Mouse (Mus musculus): ENCODE data around the gene Stambpl1. TPM values are rescaled to one million over a fixed set of nuclear protein-coding genes. Genes with fewer than 3 reads are reported as not detected.

Gene Stambpl1
- polyA plus RNA-seq, 1 experiment from 2014 or later, result 6.7 TPM

GRCm38 (mm10) chr19:34248558-34248957, 56.5 kb downstream of the Stambpl1 start:
- no peaks in the 10 kb centered on the region for H3K27me3 ChIP-seq (ENCODE audit: control insufficient read depth, insufficient read depth, low read length)
- H3K9ac ChIP-seq (replicated peaks; ENCODE audit: low read length), result no peak overlapping the region
- H3K4me3 ChIP-seq (ENCODE audit: low read depth, low read length), result no peak overlapping the region
- H3K27ac ChIP-seq (replicated peaks; ENCODE audit: low read depth, low read length), result no peak overlapping the region
- DNase-seq (ENCODE audit: low spot score), result no peak
- H3K9me3 ChIP-seq (replicated peaks; ENCODE audit: control insufficient read depth, low read length), result no peaks in the 10 kb centered on the region
- H3K4me1 ChIP-seq (ENCODE audit: control insufficient read depth, insufficient read depth, low read length), result no peaks in the 10 kb centered on the region
- 82% methylated on average over 5 of the region's 5 CpGs for WGBS
- no peaks in the 10 kb centered on the region for H3K36me3 ChIP-seq (replicated peaks; ENCODE audit: control insufficient read depth, insufficient read depth, low read depth, low read length)
- no peak overlapping the region for H3K4me2 ChIP-seq (ENCODE audit: low read depth, low read length)
- ATAC-seq (replicated peaks; ENCODE audit: insufficient number of reproducible peaks, low FRiP score, low TSS enrichment, low read depth), result no peak

DNA sequence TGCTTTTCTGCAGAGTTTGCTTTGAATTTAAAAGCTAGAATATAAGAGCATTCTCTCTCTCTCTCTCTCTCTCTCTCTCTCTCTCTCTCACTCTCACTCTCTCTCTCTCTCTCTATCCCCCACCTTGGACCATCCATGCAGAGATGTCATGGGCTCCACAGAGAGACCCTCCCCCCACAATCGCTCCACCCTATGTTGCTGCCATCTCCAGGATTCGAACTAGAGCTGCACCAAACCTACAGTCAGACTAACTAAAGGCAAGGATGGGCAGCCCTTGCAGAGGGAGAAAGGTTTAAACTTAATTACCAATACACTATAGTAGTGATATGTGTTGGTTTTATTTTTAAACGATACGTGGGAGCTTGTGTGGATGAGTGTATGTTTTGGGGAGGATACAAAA, 58.6 kb downstream of the Stambpl1 start:
- Histone ChIP-seq H3K27ac (replicated peaks; ENCODE audit: low read depth, low read length) (no peak overlapping the region), H3K4me1 (ENCODE audit: control insufficient read depth, insufficient read depth, low read length) (no peaks in the 10 kb centered on the region), H3K36me3 (replicated peaks; ENCODE audit: control insufficient read depth, insufficient read depth, low read depth, low read length) (no peaks in the 10 kb centered on the region), H3K27me3 (ENCODE audit: control insufficient read depth, insufficient read depth, low read length) (no peaks in the 10 kb centered on the region), H3K4me2 (ENCODE audit: low read depth, low read length) (no peak overlapping the region), H3K4me3 (ENCODE audit: low read depth, low read length) (no peak overlapping the region), H3K9me3 (replicated peaks; ENCODE audit: control insufficient read depth, low read length) (no peaks in the 10 kb centered on the region), H3K9ac (replicated peaks; ENCODE audit: low read length) (no peak overlapping the region)
- 72% methylated on average over 4 of the region's 4 CpGs for WGBS
- ATAC-seq (replicated peaks; ENCODE audit: insufficient number of reproducible peaks, low FRiP score, low TSS enrichment, low read depth) (no peak), DNase-seq (ENCODE audit: low spot score) (no peak)

DNA sequence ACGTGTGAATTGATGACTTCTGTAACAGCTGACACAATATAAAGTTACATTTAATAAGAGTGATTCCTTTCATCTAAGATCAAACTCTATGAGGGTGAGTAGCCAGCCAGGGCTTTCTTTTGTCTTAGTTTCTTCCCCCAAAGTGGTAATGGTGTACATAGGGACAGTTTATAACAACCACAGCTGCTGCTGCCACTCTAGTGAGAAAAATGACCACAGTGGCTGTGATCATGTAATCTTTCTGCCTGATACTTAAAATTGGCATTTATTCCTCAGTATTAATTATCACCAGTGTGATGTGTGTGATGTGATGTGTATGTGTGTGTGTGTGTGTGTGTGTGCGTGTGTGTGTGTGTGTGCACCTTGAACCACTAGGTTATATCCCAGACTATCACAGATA, 59.9 kb downstream of the Stambpl1 start:
- ATAC-seq (replicated peaks; ENCODE audit: insufficient number of reproducible peaks, low FRiP score, low TSS enrichment, low read depth) (no peak), DNase-seq (ENCODE audit: low spot score) (no peak)
- Histone ChIP-seq H3K27me3 (ENCODE audit: control insufficient read depth, insufficient read depth, low read length) (no peaks in the 10 kb centered on the region), H3K36me3 (replicated peaks; ENCODE audit: control insufficient read depth, insufficient read depth, low read depth, low read length) (no peaks in the 10 kb centered on the region), H3K4me2 (ENCODE audit: low read depth, low read length) (no peak overlapping the region), H3K9me3 (replicated peaks; ENCODE audit: control insufficient read depth, low read length) (no peaks in the 10 kb centered on the region), H3K27ac (replicated peaks; ENCODE audit: low read depth, low read length) (no peak overlapping the region), H3K4me3 (ENCODE audit: low read depth, low read length) (no peak overlapping the region), H3K4me1 (ENCODE audit: control insufficient read depth, insufficient read depth, low read length) (no peaks in the 10 kb centered on the region), H3K9ac (replicated peaks; ENCODE audit: low read length) (no peak overlapping the region)
- WGBS, result 78% methylated on average over 2 of the region's 2 CpGs

- Histone ChIP-seq H3K4me2 (ENCODE audit: low read depth, low read length) (no peak overlapping the region), H3K27ac (replicated peaks; ENCODE audit: low read depth, low read length) (no peak overlapping the region), H3K4me1 (ENCODE audit: control insufficient read depth, insufficient read depth, low read length) (no peaks in the 10 kb centered on the region), H3K9me3 (replicated peaks; ENCODE audit: control insufficient read depth, low read length) (no peaks in the 10 kb centered on the region), H3K36me3 (replicated peaks; ENCODE audit: control insufficient read depth, insufficient read depth, low read depth, low read length) (no peaks in the 10 kb centered on the region), H3K4me3 (ENCODE audit: low read depth, low read length) (no peak overlapping the region), H3K27me3 (ENCODE audit: control insufficient read depth, insufficient read depth, low read length) (no peaks in the 10 kb centered on the region), H3K9ac (replicated peaks; ENCODE audit: low read length) (no peak overlapping the region)
- no peak; the same call in 1 of the 2 replicates for ATAC-seq (replicated peaks; ENCODE audit: insufficient number of reproducible peaks, low FRiP score, low TSS enrichment, low read depth)
- 78% methylated on average over 9 of the region's 9 CpGs for WGBS
- no peak for DNase-seq (ENCODE audit: low spot score)
Measured at GRCm38 (mm10) chr19:34252450-34252849, 60.4 kb downstream of the Stambpl1 start.

DNA sequence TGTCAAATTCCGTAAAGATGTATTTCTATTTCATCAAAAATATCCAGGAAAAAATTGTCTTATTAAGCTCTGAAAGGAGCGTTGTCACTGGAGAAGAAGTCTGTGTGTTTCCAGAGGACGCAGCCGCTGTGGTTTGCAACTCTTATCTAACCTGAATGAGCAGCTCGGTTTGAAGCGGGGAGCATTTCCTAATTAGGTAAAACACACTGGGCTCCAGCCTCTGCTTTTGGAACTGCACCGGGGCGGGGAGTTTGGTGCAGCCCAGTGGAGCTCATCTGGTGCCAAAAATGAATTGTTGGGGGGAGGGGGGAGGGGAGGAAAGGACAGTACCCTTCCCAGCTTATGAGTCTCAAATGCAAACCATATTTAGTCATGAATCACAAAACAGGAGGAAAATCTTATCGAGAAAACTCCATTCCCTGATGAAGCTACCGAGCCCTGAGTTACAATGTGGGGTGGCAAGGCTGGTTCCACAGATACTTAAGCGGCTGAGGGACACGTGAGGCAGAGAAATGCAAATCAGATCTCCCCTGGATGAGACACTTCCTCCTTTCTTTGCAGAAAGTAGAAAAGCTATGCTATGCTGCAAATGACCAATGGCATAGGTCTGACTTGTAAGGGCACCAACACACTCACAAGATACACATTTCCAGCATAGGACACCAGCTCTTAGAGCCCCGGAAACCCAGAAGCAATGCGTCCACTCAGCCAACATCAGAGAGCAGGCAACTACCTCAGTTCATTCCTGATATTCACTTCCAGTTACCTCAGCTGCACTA, 62.3 kb downstream of the Stambpl1 start:
- no peak overlapping the region for H3K27ac ChIP-seq (replicated peaks; ENCODE audit: low read depth, low read length)
- no peak for DNase-seq (ENCODE audit: low spot score)
- H3K9me3 ChIP-seq (replicated peaks; ENCODE audit: control insufficient read depth, low read length), result no peaks in the 10 kb centered on the region
- H3K4me2 ChIP-seq (ENCODE audit: low read depth, low read length), result no peak overlapping the region
- H3K9ac ChIP-seq (replicated peaks; ENCODE audit: low read length), result no peak overlapping the region
- no peak for ATAC-seq (replicated peaks; ENCODE audit: insufficient number of reproducible peaks, low FRiP score, low TSS enrichment, low read depth)
- H3K36me3 ChIP-seq (replicated peaks; ENCODE audit: control insufficient read depth, insufficient read depth, low read depth, low read length), result no peaks in the 10 kb centered on the region
- no peaks in the 10 kb centered on the region for H3K4me1 ChIP-seq (ENCODE audit: control insufficient read depth, insufficient read depth, low read length)
- no peaks in the 10 kb centered on the region for H3K27me3 ChIP-seq (ENCODE audit: control insufficient read depth, insufficient read depth, low read length)
- 51% methylated on average over 14 of the region's 14 CpGs for WGBS
- no peak overlapping the region for H3K4me3 ChIP-seq (ENCODE audit: low read depth, low read length)

DNA sequence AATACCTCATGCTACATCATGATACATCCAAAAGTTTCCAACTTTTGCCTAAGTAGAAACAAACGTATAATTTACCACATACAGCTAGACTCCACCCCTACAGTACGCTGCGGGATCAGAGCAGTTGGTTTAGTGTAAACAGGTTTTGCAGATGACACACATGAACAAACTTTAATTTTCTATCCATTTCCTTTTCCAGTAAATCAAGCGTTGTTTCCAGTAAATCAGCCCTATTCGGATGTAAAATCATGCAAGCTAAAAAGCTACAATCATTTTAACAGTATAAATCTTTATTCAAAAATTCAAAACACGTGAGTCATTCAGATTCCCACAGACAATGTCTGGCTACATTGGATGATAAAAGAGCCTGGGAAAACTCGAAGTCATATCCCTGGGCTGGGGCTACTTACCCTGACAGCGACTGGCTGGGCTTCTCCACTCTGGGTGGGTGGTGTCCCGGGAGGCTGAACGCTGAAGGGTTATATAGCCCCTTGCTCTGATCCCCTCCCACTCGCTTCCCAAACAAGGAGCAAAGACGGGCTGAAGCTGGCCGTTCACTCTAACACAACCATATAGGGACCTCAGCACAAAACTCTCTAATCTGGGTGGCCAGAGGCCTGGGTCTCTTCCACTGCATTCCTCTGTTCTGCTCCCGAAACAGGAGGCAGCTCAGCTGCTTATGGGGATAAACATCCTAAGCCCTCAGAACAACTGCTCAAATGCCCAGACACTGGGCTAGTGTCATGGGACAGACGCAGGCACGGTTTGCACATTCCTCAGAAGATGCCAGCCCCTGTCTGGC, 63.1 kb downstream of the Stambpl1 start, which contains the start of gene Acta2:
Gene Acta2 (minus strand): TSS at position 711 of the 802 bp plus-strand sequence.
- no peak within 1 kb of the TSS for H3K4me2 ChIP-seq (ENCODE audit: low read depth, low read length)
- no peaks in the 10 kb centered on the region for H3K36me3 ChIP-seq (replicated peaks; ENCODE audit: control insufficient read depth, insufficient read depth, low read depth, low read length)
- ATAC-seq (replicated peaks; ENCODE audit: insufficient number of reproducible peaks, low FRiP score, low TSS enrichment, low read depth) (peak; percentile 39; the same call in 1 of the 2 replicates), DNase-seq (ENCODE audit: low spot score) (no peak)
- no peaks in the 10 kb centered on the region for H3K9me3 ChIP-seq (replicated peaks; ENCODE audit: control insufficient read depth, low read length)
- 65% methylated on average over 16 of the region's 16 CpGs for WGBS
- no peak within 1 kb of the TSS for H3K27ac ChIP-seq (replicated peaks; ENCODE audit: low read depth, low read length)
- no peak within 1 kb of the TSS for H3K4me3 ChIP-seq (ENCODE audit: low read depth, low read length)
- no peaks in the 10 kb centered on the region for H3K27me3 ChIP-seq (ENCODE audit: control insufficient read depth, insufficient read depth, low read length)
- H3K4me1 ChIP-seq (ENCODE audit: control insufficient read depth, insufficient read depth, low read length), result no peaks in the 10 kb centered on the region
- no peak within 1 kb of the TSS for H3K9ac ChIP-seq (replicated peaks; ENCODE audit: low read length)

DNA sequence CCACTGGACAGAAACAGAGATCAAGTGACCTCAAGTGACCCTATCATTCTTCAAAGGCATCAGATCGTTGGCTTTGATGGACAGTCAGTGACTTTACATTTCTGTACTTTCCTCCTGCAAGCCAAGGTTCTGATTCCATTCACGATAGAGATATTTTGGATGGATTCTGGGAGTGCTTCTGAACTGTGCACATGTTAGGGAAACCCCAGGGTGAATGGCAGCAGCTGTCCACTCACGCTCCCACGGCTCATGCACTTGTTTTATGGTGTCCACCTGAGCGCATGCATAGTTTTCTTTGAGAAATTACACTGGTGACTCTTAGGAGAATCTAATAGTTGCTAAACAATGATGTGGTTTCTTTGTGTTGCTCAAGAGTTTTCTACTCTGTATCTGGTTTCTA, 64.1 kb downstream of the Stambpl1 start:
- ATAC-seq (replicated peaks; ENCODE audit: insufficient number of reproducible peaks, low FRiP score, low TSS enrichment, low read depth), result no peak

GRCm38 (mm10) chr19:34256936-34257335, 64.9 kb downstream of the Stambpl1 start:
- H3K27me3 ChIP-seq (ENCODE audit: control insufficient read depth, insufficient read depth, low read length), result no peaks in the 10 kb centered on the region
- H3K4me1 ChIP-seq (ENCODE audit: control insufficient read depth, insufficient read depth, low read length), result no peaks in the 10 kb centered on the region
- no peak for DNase-seq (ENCODE audit: low spot score)
- no peak overlapping the region for H3K27ac ChIP-seq (replicated peaks; ENCODE audit: low read depth, low read length)
- H3K9ac ChIP-seq (replicated peaks; ENCODE audit: low read length), result no peak overlapping the region
- ATAC-seq (replicated peaks; ENCODE audit: insufficient number of reproducible peaks, low FRiP score, low TSS enrichment, low read depth), result no peak
- no peaks in the 10 kb centered on the region for H3K9me3 ChIP-seq (replicated peaks; ENCODE audit: control insufficient read depth, low read length)
- 89% methylated on average over 2 of the region's 2 CpGs for WGBS
- H3K4me3 ChIP-seq (ENCODE audit: low read depth, low read length), result no peak overlapping the region
- H3K4me2 ChIP-seq (ENCODE audit: low read depth, low read length), result no peak overlapping the region
- H3K36me3 ChIP-seq (replicated peaks; ENCODE audit: control insufficient read depth, insufficient read depth, low read depth, low read length), result no peaks in the 10 kb centered on the region

More for the DNA sequence above, 64.1 kb downstream of the Stambpl1 start:
- H3K4me1 ChIP-seq (ENCODE audit: control insufficient read depth, insufficient read depth, low read length), result no peaks in the 10 kb centered on the region
- no peak overlapping the region for H3K4me3 ChIP-seq (ENCODE audit: low read depth, low read length)
- H3K36me3 ChIP-seq (replicated peaks; ENCODE audit: control insufficient read depth, insufficient read depth, low read depth, low read length), result no peaks in the 10 kb centered on the region
- no peaks in the 10 kb centered on the region for H3K27me3 ChIP-seq (ENCODE audit: control insufficient read depth, insufficient read depth, low read length)
- no peak overlapping the region for H3K27ac ChIP-seq (replicated peaks; ENCODE audit: low read depth, low read length)
- no peak overlapping the region for H3K4me2 ChIP-seq (ENCODE audit: low read depth, low read length)
- H3K9me3 ChIP-seq (replicated peaks; ENCODE audit: control insufficient read depth, low read length), result no peaks in the 10 kb centered on the region
- no peak for DNase-seq (ENCODE audit: low spot score)
- WGBS, result 77% methylated on average over 5 of the region's 5 CpGs
- H3K9ac ChIP-seq (replicated peaks; ENCODE audit: low read length), result no peak overlapping the region

Data from embryonic facial prominence, embryonic 11.5 days (tissue).